Mouse (Mus musculus) lung, postnatal 4 days (tissue): ENCODE measurements at regions not wholly inside any gene's neighbourhood (a gene's known extent, or its start where the extent isn't known, plus 50 kb on each side); places are given as distances from the start of the nearest gene placed in this dataset.

Experiments used
- DNase-seq, 2 experiments: peaks; one replicate each; pipeline ENCODE4 v3.0.0; 2021

DNA sequence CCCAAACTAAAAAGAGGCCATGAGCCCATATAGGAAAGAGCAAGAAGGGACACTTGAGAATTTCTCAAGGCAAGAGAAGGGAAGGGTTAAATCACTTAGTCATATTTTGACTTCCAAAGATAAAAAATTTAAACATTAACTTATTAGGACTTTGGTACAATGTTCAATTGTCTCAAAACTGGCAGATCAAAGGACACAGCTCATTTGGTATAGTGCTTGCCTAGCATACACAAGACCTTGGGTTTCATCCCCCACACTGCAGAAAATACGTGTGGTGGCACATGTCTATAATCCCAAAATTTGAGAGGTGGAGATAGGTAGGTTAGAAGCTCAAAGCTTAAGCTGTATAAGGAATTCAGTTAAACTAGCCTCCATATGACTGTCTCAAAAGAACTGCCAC, 658.4 kb upstream of the Pfkp start:
- no peak for DNase-seq

DNA sequence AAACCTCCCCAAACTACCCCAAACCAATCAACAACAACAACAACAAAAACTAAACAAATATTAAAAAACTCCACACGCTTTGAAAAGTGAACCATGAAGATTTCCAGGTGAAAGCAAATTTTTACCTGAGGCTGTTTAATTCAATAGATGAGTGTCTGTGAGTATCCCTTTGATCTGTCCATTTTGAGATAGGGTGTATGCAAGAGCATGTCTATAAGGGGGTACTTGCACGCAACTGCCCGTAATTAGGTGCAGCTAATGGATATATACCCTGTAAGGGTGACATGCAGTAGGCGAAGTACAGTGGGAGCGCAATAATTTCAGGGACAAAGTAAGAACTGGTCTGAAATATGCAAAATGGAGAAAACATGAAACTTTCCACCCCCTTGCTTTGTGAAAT, 658.8 kb upstream of the Pfkp start:
- no peak for DNase-seq

- DNase-seq, result no peak
Observed at GRCm38 (mm10) chr13:7313474-7313873, 664.9 kb upstream of the Pfkp start.

DNA sequence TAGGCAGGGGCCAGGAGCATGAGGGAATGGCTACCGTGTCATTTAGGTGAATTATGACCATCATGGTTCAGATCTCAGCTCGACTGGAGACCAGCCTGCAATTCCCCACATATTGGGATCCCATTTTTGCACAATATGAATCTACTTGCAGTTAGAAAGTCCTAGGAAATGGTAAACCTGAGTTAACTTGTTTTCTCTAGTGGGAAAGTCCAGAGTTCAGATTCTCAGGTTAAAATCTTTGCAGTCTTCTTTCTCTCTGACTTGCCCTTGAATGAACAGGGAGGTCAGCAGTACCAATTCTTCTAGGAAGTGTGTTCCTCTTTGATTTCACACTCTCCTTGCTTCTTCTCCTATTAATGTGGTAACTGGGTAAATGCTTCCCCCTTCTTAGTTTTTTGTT, 681.6 kb upstream of the Pfkp start:
- DNase-seq, result no peak

GRCm38 (mm10) chr13:7345760-7346159, 697.2 kb upstream of the Pfkp start:
- no peak for DNase-seq

DNA sequence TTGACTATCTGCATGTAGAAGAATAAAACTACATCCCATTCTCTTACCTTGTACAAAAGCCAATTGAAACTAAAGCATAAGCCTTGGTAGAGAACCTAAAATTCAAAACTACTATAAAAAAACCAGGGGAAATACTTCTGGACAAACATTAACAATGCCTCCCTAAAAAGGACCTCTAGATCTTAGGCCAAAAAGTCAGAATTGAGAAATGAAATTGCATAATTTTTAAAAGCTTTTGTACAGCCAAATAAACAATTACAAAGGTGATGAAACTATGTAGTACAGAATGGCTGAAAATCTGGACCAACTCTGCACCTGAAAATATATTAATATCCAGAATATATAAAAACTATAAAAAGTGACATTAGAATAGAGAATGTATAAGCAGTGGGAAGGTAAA, 699.9 kb upstream of the Pfkp start:
- DNase-seq, result no peak

DNA sequence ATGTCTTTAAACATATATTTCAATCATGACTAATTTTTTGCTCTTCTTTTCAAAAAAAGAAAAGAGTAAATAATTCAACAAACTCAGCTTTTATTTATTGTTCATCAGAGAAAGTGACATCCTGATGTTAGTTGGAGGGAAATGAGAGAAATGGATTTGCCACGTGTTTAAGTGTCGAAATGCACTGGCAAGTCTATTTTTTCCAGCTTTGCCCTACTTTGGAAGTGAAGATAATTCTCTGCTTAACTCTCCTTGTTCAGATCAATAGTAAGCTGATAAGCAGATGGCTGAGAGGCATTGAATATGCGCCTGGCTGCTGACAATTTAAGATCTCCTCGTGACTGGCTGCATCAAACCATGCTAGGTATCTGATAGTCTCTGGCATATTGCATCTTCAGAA, 704.4 kb upstream of the Pfkp start:
- no peak for DNase-seq

GRCm38 (mm10) chr13:7357071-7357470, 708.5 kb upstream of the Pfkp start:
- DNase-seq, result no peak

DNA sequence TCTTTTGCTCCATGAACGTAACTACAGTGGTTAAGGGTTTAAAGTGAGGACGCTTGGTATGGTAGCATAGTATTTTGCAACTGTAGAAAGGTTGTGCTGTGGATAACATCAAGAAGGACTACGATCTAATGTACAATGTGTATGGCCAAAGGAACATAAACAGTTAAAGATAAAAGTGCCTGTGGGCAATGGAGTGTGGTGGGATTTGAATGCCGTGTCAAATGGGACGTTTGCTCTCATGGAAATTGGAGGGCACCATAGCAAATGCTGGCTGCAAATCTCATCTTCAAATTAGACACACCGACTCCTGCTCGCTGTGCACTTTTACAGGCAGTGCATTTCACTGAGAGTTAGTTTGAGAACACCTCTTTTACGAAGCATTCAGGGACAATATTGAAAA, 725.0 kb upstream of the Pfkp start:
- no peak for DNase-seq

GRCm38 (mm10) chr13:7374993-7375627, 726.5 kb upstream of the Pfkp start:
- DNase-seq, result no peak

- no peak for DNase-seq
Observed at GRCm38 (mm10) chr13:7414342-7415287, 766.0 kb upstream of the Pfkp start.

- no peak for DNase-seq
Observed at GRCm38 (mm10) chr13:7427750-7428149, 774.9 kb upstream of the Adarb2 start.

GRCm38 (mm10) chr13:7429271-7429670, 773.4 kb upstream of the Adarb2 start:
- DNase-seq, result no peak

GRCm38 (mm10) chr13:7451434-7452002, 751.1 kb upstream of the Adarb2 start:
- DNase-seq, result peak; percentile 21 to 40

DNA sequence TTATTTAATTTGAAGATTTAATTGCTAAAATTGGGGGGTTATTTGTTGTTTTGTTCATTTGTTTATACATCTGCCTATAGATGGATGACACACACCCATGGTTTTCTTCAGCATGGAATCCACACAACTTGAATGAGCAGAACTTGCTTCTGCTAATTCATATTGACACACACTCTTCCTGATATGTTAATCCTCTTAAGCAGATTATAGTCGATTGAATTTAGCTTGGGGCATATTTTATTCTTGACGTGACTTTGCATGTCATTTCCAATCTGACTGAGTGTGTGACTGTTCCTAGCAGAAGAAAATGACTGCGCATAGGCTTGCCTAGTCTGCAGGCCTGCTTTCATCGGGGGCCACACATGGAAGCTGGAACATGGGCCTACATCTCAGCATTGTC, 727.0 kb upstream of the Adarb2 start:
- DNase-seq, result no peak

DNA sequence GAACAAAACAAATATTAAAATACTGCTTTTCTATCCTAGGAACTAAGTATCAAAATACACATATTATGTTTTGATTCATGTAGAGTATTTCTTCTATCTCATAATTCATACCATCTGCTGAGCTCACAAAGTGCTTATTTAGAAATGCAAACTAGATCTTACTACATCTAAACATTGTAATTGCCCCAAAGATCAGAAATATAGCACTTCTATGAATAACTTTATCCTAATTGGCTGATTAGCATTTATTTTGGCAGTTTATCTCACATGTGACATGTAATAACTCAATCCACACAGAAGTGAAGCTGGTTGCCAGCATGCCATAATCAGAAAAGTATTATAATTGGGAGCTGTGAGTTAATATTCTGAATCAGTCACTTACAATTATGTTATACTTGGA, 684.6 kb upstream of the Adarb2 start:
- DNase-seq, result no peak

DNA sequence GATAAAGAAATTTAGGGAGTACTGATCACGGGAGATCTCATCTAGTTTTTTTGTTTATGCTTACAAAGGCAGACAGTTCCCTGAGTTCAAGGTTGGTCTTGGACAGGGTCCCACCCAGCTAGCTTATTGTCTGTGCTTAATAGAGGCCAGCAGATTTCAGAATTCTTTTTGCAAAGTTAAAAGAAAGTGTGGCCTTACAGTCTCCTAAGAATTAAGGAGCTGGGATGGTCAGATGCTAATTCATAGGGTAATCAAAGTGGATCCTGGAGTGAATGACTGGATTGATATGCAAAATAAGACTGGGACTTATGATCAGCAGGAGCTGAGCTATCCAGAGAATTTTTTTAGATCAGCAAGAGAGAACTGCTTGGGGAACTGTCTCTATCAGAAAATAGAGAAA, 678.2 kb upstream of the Adarb2 start:
- no peak for DNase-seq

DNA sequence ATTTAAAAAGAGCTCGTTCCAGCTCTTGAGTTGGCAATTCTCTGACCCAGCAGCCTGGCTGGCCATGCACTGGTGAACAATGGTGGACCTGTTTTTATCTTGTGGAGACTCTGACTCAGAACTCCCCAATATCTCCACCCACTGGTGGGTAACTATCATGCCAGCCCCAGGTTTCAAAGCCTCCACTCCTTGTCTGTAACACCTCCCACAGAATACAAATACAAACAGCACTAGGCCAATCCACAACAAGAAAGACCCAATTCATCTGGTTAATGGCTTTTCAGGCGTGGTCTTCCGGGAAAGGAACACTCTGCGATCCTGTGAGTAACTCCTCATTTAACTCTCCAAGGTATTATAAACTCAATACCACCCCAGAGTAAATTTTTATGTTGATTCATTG, 663.8 kb upstream of the Adarb2 start:
- DNase-seq, result no peak

DNA sequence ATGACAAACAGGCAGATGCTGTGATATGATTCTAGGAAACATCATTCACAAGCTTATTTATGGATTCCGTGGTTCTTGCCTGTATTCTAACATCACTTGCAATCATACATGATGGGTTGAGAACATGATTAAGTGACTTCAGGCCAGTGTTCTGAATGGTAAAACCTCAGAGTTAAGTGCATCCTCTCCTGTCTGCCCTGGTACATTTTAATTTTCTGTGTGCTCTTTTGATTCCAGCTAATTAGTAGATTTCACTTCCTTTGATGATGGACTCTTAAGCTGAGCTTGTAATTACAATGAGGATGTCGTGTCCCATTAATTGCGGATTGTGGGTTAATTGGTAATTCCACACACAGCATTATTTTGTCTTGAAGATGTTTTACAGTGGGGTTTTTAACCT, 618.6 kb upstream of the Adarb2 start:
- DNase-seq, result no peak
